Mouse (Mus musculus): ENCODE measurements around the gene Hint3.

Gene Hint3

DNA sequence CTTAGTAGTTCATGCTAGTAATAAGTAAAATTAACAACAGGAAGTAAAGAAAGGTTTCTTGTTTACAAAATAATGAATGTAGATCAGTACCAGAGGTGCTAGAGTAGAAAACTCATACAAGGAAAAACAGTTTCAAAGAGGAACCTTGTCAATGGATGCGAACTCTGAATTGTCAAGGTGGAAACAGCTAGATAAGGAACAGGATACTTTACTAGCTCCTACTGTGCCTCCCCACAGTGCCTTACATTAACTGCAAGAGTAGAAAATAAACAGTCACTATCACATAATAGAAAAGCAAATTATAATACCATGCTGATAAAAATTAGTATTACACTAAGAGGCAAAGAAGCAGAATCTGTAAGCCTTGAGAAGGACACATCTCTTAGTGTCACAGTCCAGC is 43.7 kb downstream of the Hint3 start:
- no peak for DNase-seq

DNA sequence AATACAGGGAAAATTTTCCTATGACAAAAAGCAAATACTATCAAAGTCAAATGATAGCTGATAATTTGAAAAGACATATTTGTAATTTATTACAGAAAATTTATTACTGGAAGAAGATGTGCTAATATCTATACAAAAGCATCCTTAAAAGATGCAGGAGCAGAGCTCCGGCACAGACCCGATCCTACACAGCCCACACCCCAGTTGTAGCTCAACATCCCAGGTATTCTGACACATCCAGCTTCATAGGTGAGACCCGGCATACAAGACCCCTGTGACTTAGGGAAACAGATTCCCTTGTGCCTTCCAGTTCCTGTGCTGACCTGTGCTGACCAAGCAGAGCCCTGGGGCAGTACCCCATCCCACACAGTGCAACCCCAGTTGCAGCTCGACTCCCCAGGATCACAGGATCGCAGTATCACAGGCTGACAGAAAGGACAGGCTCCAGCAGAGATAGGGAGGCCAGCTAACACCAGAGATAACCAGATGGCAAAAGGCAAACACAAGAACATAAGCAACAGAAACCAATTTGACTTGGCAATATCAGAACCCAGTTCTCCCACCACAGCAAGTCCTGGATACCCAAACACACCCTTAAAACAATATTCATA is 51.7 kb downstream of the Hint3 start:
- DNase-seq, result no peak

DNA sequence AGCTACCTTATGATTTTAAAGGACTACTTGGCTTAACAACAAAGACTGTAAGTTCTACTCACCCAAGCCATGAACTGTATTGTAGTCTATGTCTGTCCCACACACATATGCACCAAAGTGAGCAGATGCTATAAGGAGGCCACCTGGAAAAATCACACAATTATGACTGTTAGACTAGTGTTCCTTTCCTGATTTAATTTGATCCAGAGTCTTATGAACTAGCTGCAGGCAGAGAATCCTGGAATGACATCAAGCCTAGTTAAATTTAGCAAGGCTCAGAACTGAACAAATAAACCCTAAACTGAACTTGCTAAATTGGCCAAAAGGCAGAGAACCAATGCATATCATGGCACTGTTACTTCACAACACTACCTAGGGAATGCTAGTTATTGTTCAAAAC is 63.1 kb downstream of the Hint3 start:
- DNase-seq, result no peak

DNA sequence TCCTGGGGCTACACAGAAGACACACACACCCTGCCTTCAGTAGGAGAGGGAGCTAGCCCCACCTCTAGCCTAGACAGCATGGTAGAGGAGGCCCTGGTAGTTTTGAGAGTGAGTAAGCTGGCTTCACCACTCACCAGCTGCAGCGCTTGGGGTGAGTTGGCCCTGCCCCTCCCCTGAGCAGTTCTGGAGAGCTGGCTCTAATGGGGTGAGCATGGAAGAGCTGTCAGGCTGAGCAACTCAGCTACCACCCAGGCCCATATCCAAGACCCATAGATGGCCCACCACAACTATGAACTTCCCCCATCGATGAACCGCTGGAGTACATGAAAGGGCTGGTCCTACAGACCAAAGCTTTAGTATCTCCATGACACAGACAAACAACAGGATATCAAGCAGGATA is 64.8 kb downstream of the Hint3 start:
- DNase-seq, result no peak
